Mouse (Mus musculus): ENCODE measurements at regions not wholly inside any gene's neighbourhood (a gene's known extent, or its start where the extent isn't known, plus 50 kb on each side); places are given as distances from the start of the nearest gene placed in this dataset.

GRCm38 (mm10) chr15:97517188-97517587 lies 188.4 kb downstream of the Rpap3 start:
- H3K27me3 ChIP-seq (ENCODE audit: insufficient read depth, low read length): no peaks in the 10 kb centered on the region
- DNase-seq (ENCODE audit: low spot score) (no peak), ATAC-seq (ENCODE audit: extremely low read depth, insufficient number of reproducible peaks, low FRiP score, poor library complexity, severe bottlenecking) (no peak)
- TF ChIP-seq GATA2 (IDR thresholded peaks at IDR 0.05; ENCODE audit: borderline replicate concordance, low read depth, low read length) (no peak), POLR2AphosphoS5 (IDR thresholded peaks at IDR 0.05; ENCODE audit: insufficient replicate concordance, low read depth, low read length) (no peak), CTCF (IDR thresholded peaks at IDR 0.05; ENCODE audit: low read depth, low read length) (no peak), GATA1 (IDR thresholded peaks at IDR 0.05; ENCODE audit: borderline replicate concordance, low read length) (no peak), TAL1 (conservative IDR thresholded peaks at IDR 0.05; ENCODE audit: low read depth, low read length) (no peak)
- H3K4me3 ChIP-seq (ENCODE audit: low read depth, low read length): no peak overlapping the region
- no peaks in the 10 kb centered on the region for H3K4me1 ChIP-seq (ENCODE audit: insufficient read depth, low read depth, low read length)
- H3K9me3 ChIP-seq (replicated peaks): peaks cover 38% of the 10 kb centered on the region
- H3K36me3 ChIP-seq (replicated peaks): no peaks in the 10 kb centered on the region

- Histone ChIP-seq H3K4me1 (ENCODE audit: insufficient read depth, low read depth, low read length) (no peaks in the 10 kb centered on the region), H3K36me3 (replicated peaks) (no peaks in the 10 kb centered on the region), H3K27me3 (ENCODE audit: insufficient read depth, low read length) (no peaks in the 10 kb centered on the region), H3K9me3 (replicated peaks) (peaks cover 33% of the 10 kb centered on the region), H3K4me3 (ENCODE audit: low read depth, low read length) (no peak overlapping the region)
- TF ChIP-seq TAL1 (conservative IDR thresholded peaks at IDR 0.05; ENCODE audit: low read depth, low read length) (no peak), GATA2 (IDR thresholded peaks at IDR 0.05; ENCODE audit: borderline replicate concordance, low read depth, low read length) (no peak), GATA1 (IDR thresholded peaks at IDR 0.05; ENCODE audit: borderline replicate concordance, low read length) (no peak), POLR2AphosphoS5 (IDR thresholded peaks at IDR 0.05; ENCODE audit: insufficient replicate concordance, low read depth, low read length) (no peak), CTCF (IDR thresholded peaks at IDR 0.05; ENCODE audit: low read depth, low read length) (no peak)
- ATAC-seq (ENCODE audit: extremely low read depth, insufficient number of reproducible peaks, low FRiP score, poor library complexity, severe bottlenecking) (no peak), DNase-seq (ENCODE audit: low spot score) (no peak)
These were observed 189.9 kb downstream of the Rpap3 start for GRCm38 (mm10) chr15:97515773-97516172.

- Histone ChIP-seq H3K4me3 (ENCODE audit: low read depth, low read length) (no peak overlapping the region), H3K27me3 (ENCODE audit: insufficient read depth, low read length) (no peaks in the 10 kb centered on the region), H3K36me3 (replicated peaks) (no peaks in the 10 kb centered on the region), H3K4me1 (ENCODE audit: insufficient read depth, low read depth, low read length) (no peaks in the 10 kb centered on the region), H3K9me3 (replicated peaks) (peaks cover 24% of the 10 kb centered on the region)
- DNase-seq (ENCODE audit: low spot score): no peak
- no peak for TF ChIP-seq GATA2 (IDR thresholded peaks at IDR 0.05; ENCODE audit: borderline replicate concordance, low read depth, low read length)
- TF ChIP-seq TAL1 (conservative IDR thresholded peaks at IDR 0.05; ENCODE audit: low read depth, low read length): no peak
- TF ChIP-seq POLR2AphosphoS5 (IDR thresholded peaks at IDR 0.05; ENCODE audit: insufficient replicate concordance, low read depth, low read length): no peak
- TF ChIP-seq GATA1 (IDR thresholded peaks at IDR 0.05; ENCODE audit: borderline replicate concordance, low read length): no peak
- TF ChIP-seq CTCF (IDR thresholded peaks at IDR 0.05; ENCODE audit: low read depth, low read length): no peak
- no peak for ATAC-seq (ENCODE audit: extremely low read depth, insufficient number of reproducible peaks, low FRiP score, poor library complexity, severe bottlenecking)
These were observed 197.8 kb downstream of the Rpap3 start for GRCm38 (mm10) chr15:97507656-97508306.

- Histone ChIP-seq H3K36me3 (replicated peaks) (no peaks in the 10 kb centered on the region), H3K4me3 (ENCODE audit: low read depth, low read length) (no peak overlapping the region), H3K27me3 (ENCODE audit: insufficient read depth, low read length) (no peaks in the 10 kb centered on the region), H3K9me3 (replicated peaks) (peaks cover 30% of the 10 kb centered on the region), H3K4me1 (ENCODE audit: insufficient read depth, low read depth, low read length) (no peaks in the 10 kb centered on the region)
- TF ChIP-seq TAL1 (conservative IDR thresholded peaks at IDR 0.05; ENCODE audit: low read depth, low read length) (no peak), POLR2AphosphoS5 (IDR thresholded peaks at IDR 0.05; ENCODE audit: insufficient replicate concordance, low read depth, low read length) (no peak), CTCF (IDR thresholded peaks at IDR 0.05; ENCODE audit: low read depth, low read length) (no peak), GATA2 (IDR thresholded peaks at IDR 0.05; ENCODE audit: borderline replicate concordance, low read depth, low read length) (no peak), GATA1 (IDR thresholded peaks at IDR 0.05; ENCODE audit: borderline replicate concordance, low read length) (no peak)
- ATAC-seq (ENCODE audit: extremely low read depth, insufficient number of reproducible peaks, low FRiP score, poor library complexity, severe bottlenecking) (no peak), DNase-seq (ENCODE audit: low spot score) (no peak)
These were observed 198.4 kb downstream of the Rpap3 start for GRCm38 (mm10) chr15:97507176-97507575.

- Histone ChIP-seq H3K4me3 (ENCODE audit: low read depth, low read length) (no peak overlapping the region), H3K9me3 (replicated peaks) (peaks cover 29% of the 10 kb centered on the region), H3K36me3 (replicated peaks) (no peaks in the 10 kb centered on the region), H3K27me3 (ENCODE audit: insufficient read depth, low read length) (no peaks in the 10 kb centered on the region), H3K4me1 (ENCODE audit: insufficient read depth, low read depth, low read length) (no peaks in the 10 kb centered on the region)
- TF ChIP-seq POLR2AphosphoS5 (IDR thresholded peaks at IDR 0.05; ENCODE audit: insufficient replicate concordance, low read depth, low read length): no peak
- no peak for DNase-seq (ENCODE audit: low spot score)
- ATAC-seq (ENCODE audit: extremely low read depth, insufficient number of reproducible peaks, low FRiP score, poor library complexity, severe bottlenecking): no peak
These were observed 199.9 kb downstream of the Rpap3 start for GRCm38 (mm10) chr15:97505715-97506114.

- ATAC-seq (ENCODE audit: extremely low read depth, insufficient number of reproducible peaks, low FRiP score, poor library complexity, severe bottlenecking) (no peak), DNase-seq (ENCODE audit: low spot score) (no peak)
- H3K36me3 ChIP-seq (replicated peaks): no peaks in the 10 kb centered on the region
- H3K4me3 ChIP-seq (ENCODE audit: low read depth, low read length): no peak overlapping the region
- peaks cover 25% of the 10 kb centered on the region for H3K9me3 ChIP-seq (replicated peaks)
- H3K27me3 ChIP-seq (ENCODE audit: insufficient read depth, low read length): no peaks in the 10 kb centered on the region
- no peaks in the 10 kb centered on the region for H3K4me1 ChIP-seq (ENCODE audit: insufficient read depth, low read depth, low read length)
- TF ChIP-seq CTCF (IDR thresholded peaks at IDR 0.05; ENCODE audit: low read depth, low read length): no peak
- no peak for TF ChIP-seq TAL1 (conservative IDR thresholded peaks at IDR 0.05; ENCODE audit: low read depth, low read length)
- TF ChIP-seq GATA2 (IDR thresholded peaks at IDR 0.05; ENCODE audit: borderline replicate concordance, low read depth, low read length): no peak
- TF ChIP-seq POLR2AphosphoS5 (IDR thresholded peaks at IDR 0.05; ENCODE audit: insufficient replicate concordance, low read depth, low read length): no peak
- no peak for TF ChIP-seq GATA1 (IDR thresholded peaks at IDR 0.05; ENCODE audit: borderline replicate concordance, low read length)
These were observed 201.3 kb downstream of the Rpap3 start for GRCm38 (mm10) chr15:97504325-97504724.
